Mouse (Mus musculus) E14TG2a.4 (cell line): ENCODE measurements around the gene Cfap99.

Source experiments
- H3K27me3 ChIP-seq: 2 replicates; pipeline ENCODE4 v1.6.1; 2014; ENCODE audit warnings: low read length, control low read depth; ENCODE audit not compliant: insufficient read depth
- H3K36me3 ChIP-seq: 2 replicates; pipeline ENCODE4 v1.6.1; 2014; ENCODE audit warnings: low read length, control low read depth; ENCODE audit not compliant: insufficient read depth
- H3K4me1 ChIP-seq: replicated peaks from 2 replicates; pipeline ENCODE4 v1.6.1; 2014; ENCODE audit warnings: low read depth, low read length, control low read depth
- H3K4me3 ChIP-seq: replicated peaks from 2 replicates; pipeline ENCODE4 v1.5.1; 2014; ENCODE audit warnings: mild to moderate bottlenecking, low read length
- H3K9me3 ChIP-seq: 2 replicates; pipeline ENCODE4 v1.6.1; 2014; ENCODE audit warnings: low read length, control low read depth
- CTCF ChIP-seq: conservative IDR thresholded peaks from 2 replicates; pipeline ENCODE4 v1.5.1; 2014; ENCODE audit warnings: low read length
- NANOG ChIP-seq: IDR thresholded peaks from 2 replicates; pipeline ENCODE4 v1.6.1; 2014; ENCODE audit warnings: borderline replicate concordance, low read length, mixed read lengths
- POU5F1 ChIP-seq: IDR thresholded peaks from 2 replicates; pipeline ENCODE4 v1.6.1; 2014; ENCODE audit warnings: low read length, borderline replicate concordance

Gene Cfap99

DNA sequence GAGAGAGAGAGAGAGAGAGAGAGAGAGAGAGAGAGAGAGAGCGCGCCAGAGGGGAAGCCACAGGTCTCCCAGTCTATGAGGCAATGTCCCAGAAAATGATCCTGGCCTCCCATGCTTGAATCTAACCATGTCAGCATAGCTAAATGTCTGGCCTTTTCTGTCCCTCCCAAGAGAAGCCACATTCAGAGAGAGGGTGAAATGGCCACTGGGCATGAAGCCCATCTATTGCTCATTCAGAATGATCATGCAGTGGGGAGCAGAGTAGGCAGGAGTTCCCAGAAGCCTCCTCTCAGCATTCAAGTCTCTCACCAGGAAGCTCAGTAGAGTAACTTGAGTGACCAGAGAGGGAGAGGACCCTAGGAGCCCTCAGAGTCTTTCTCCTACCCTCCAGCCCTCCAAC lies 6.7 kb downstream of the Cfap99 start:
- TF ChIP-seq NANOG (no peak), CTCF (no peak), POU5F1 (no peak)
- H3K4me3 ChIP-seq, result no peak overlapping the region
- H3K36me3 ChIP-seq, result no peaks in the 10 kb centered on the region
- peaks cover 22% of the 10 kb centered on the region for H3K4me1 ChIP-seq
- H3K9me3 ChIP-seq, result no peaks in the 10 kb centered on the region
- peaks cover 42% of the 10 kb centered on the region for H3K27me3 ChIP-seq

GRCm38 (mm10) chr5:34298061-34298460 lies 9.7 kb downstream of the Cfap99 start:
- no peak overlapping the region for H3K4me3 ChIP-seq
- H3K27me3 ChIP-seq, result peaks cover 55% of the 10 kb centered on the region
- no peaks in the 10 kb centered on the region for H3K9me3 ChIP-seq
- TF ChIP-seq NANOG (no peak), CTCF (no peak), POU5F1 (no peak)
- H3K4me1 ChIP-seq, result peaks cover 13% of the 10 kb centered on the region
- no peaks in the 10 kb centered on the region for H3K36me3 ChIP-seq

DNA sequence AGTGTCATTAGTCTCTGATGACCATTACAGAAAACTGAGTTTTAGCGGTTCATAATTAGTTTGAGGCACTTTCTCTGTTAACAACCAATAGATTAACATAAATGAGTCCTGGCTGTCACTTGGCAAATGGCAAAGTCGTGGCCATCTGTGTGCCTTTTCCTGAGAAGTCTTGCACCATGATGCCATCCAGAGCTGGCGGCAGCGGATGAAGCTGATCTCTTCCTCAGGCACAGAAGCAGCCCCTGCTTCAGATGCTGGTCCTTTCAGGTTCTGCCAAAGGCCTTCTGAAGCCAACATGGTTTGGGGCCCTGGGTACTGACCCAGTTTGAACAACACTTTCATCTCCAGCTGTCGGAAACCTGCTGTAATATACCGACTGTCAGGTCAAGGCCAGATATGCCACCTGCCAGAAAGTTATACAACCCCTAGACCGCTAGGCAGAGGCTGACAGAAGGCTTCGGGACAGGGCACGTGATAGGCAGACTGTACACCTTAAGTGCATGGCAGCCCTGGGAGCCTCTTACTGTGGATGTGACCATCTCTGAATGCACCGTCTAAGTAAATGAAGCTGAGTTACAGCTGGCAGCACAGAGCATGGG lies 10.6 kb downstream of the Cfap99 start:
- H3K36me3 ChIP-seq, result no peaks in the 10 kb centered on the region
- no peak overlapping the region for H3K4me3 ChIP-seq
- TF ChIP-seq POU5F1 (no peak), CTCF (no peak), NANOG (no peak)
- H3K9me3 ChIP-seq, result no peaks in the 10 kb centered on the region
- H3K4me1 ChIP-seq, result peaks cover 8% of the 10 kb centered on the region
- peaks cover 61% of the 10 kb centered on the region for H3K27me3 ChIP-seq

DNA sequence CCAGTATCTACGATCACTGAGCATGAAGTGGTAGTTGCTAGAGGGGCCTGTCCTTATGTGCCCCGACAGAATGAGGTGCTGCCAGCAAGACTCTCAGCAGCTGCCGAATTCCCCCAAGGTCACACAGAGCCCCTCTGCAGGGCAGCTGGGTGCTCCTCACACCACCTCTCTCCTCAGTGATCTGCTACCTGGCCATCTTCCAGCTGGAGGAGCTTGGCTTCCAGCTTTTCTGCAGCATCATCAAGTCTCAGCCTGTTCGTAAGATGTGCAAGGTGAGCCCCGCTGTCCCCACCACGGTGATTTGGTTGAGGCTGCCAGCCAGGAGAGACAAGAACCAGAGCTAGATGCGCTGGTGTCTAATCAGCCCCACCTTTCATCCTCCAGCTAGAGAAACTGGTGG lies 14.0 kb downstream of the Cfap99 start:
- Histone ChIP-seq H3K4me1 (no peaks in the 10 kb centered on the region), H3K9me3 (no peaks in the 10 kb centered on the region), H3K36me3 (no peaks in the 10 kb centered on the region), H3K27me3 (peaks cover 74% of the 10 kb centered on the region), H3K4me3 (no peak overlapping the region)
- no peak for TF ChIP-seq POU5F1

DNA sequence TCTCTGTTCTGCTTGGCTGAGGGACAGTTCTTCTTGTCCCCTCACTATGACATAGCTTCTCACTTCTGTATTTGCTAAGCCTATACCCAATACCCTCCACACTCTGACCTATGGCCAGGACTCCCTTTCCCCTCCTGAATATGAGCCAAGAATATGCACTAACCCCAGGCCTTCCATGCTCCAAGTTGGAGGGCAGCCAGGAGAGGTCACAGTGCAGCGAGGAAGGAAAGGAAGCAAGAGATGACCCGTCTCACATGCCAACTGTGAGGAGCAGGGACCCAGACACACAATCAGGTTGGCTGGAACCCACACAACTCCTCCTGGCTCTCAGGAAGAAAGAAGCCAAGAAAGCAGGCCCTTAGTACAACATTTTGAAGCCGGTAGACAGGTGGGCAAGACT lies 20.6 kb downstream of the Cfap99 start:
- Histone ChIP-seq H3K4me3 (no peak overlapping the region), H3K27me3 (peaks cover 70% of the 10 kb centered on the region), H3K36me3 (no peaks in the 10 kb centered on the region), H3K4me1 (no peaks in the 10 kb centered on the region), H3K9me3 (no peaks in the 10 kb centered on the region)
- no peak for TF ChIP-seq CTCF
- TF ChIP-seq NANOG, result no peak
- TF ChIP-seq POU5F1, result no peak

- TF ChIP-seq CTCF (no peak), NANOG (no peak), POU5F1 (no peak)
- no peaks in the 10 kb centered on the region for H3K4me1 ChIP-seq
- no peak overlapping the region for H3K4me3 ChIP-seq
- peaks cover 23% of the 10 kb centered on the region for H3K27me3 ChIP-seq
- H3K36me3 ChIP-seq, result no peaks in the 10 kb centered on the region
- no peaks in the 10 kb centered on the region for H3K9me3 ChIP-seq
These were observed 31.2 kb downstream of the Cfap99 start for GRCm38 (mm10) chr5:34319491-34320034.

DNA sequence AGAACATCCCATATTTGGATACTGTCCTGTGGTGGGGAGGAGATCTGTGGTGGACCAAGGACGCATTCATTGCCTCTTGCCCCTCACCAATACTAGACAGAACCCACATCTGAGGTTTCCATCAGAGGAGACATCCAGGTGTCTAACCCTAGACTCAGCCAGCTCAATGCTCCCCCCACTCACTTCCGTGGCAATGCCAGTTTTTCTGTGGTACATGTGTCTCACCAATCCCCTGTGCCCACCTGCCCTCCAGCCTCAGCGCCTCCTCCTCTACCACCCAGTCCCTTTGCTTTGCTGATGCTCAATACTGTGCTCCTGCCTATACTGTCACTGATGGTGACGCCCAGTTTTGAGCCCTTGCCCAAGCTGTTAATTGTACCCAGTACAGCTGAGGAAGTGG lies 32.8 kb downstream of the Cfap99 start:
- no peak for TF ChIP-seq POU5F1
- no peak for TF ChIP-seq CTCF
- no peak for TF ChIP-seq NANOG
- no peaks in the 10 kb centered on the region for H3K36me3 ChIP-seq
- H3K27me3 ChIP-seq, result peaks cover 27% of the 10 kb centered on the region
- H3K4me1 ChIP-seq, result peaks cover 5% of the 10 kb centered on the region
- H3K4me3 ChIP-seq, result no peak overlapping the region
- no peaks in the 10 kb centered on the region for H3K9me3 ChIP-seq

- Histone ChIP-seq H3K4me1 (peaks cover 24% of the 10 kb centered on the region), H3K4me3 (no peak overlapping the region), H3K27me3 (peaks cover 38% of the 10 kb centered on the region), H3K9me3 (peaks cover 4% of the 10 kb centered on the region), H3K36me3 (no peaks in the 10 kb centered on the region)
- no peak for TF ChIP-seq POU5F1
- TF ChIP-seq CTCF, result no peak
- TF ChIP-seq NANOG, result no peak
These were observed 36.9 kb downstream of the Cfap99 start for GRCm38 (mm10) chr5:34325286-34325685.

DNA sequence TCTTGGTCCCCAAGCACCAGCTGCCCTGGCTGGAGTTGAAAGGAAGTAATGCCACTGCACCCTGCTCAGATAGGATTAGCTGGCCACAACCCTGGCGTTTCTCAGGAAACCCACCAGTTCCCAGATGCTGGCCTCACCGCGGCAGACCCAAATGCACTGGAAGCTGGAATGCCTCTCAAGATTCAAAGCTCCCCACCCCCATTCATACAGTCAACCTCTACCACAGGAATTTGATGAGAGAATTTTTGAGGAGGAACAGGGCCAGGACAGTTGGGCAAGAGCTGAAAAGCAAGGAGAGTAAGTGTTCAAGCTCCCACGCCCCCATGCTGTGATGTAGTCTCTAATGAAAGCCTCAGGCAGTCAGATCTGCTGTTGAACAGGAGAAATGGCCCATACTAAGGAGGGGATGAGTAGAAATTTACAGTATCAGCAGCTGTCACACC lies 37.9 kb downstream of the Cfap99 start:
- no peak for TF ChIP-seq POU5F1
- TF ChIP-seq CTCF, result no peak
- no peak for TF ChIP-seq NANOG
- peaks cover 10% of the 10 kb centered on the region for H3K9me3 ChIP-seq
- H3K36me3 ChIP-seq, result peaks cover 5% of the 10 kb centered on the region; the same call in 1 of the 2 replicates
- peaks cover 24% of the 10 kb centered on the region for H3K4me1 ChIP-seq
- 0 out of 2 replicates have a peak overlapping the region, but pooled peaks have one; percentile 66 for H3K4me3 ChIP-seq
- H3K27me3 ChIP-seq, result peaks cover 38% of the 10 kb centered on the region
